ENCODE assay signal across 29 mouse cellular contexts in genomic region chr4:97153554-97153953, GRCm38 (mm10). TPM values are rescaled to one million over a fixed set of nuclear protein-coding genes. Genes with fewer than 3 reads are reported as not detected.
"Had no signal": no experiment of that assay in that cellular context is flagged by ENCODE, and none has a peak within 500 bp of the region (broad histone marks: within the 10 kb centered on the region; RNA-seq: fewer than 3 reads in every experiment).

No protein-coding gene starts in this region.

- H3K27me3 ChIP-seq: liver, embryonic 15.5 days; lung, embryonic 15.5 days; midbrain, embryonic 12.5 days; neural tube, embryonic 13.5 days; neural tube, embryonic 15.5 days had no signal

- H3K4me2 ChIP-seq: liver, embryonic 15.5 days; lung, embryonic 15.5 days; midbrain, embryonic 12.5 days; neural tube, embryonic 13.5 days; neural tube, embryonic 15.5 days had no signal

- H3K4me3 ChIP-seq: liver, embryonic 15.5 days; lung, embryonic 15.5 days; midbrain, embryonic 10.5 days; midbrain, embryonic 12.5 days; myocyte; neural tube, embryonic 13.5 days; neural tube, embryonic 15.5 days had no signal

- H3K36me3 ChIP-seq: liver, embryonic 15.5 days; lung, embryonic 15.5 days; midbrain, embryonic 10.5 days; midbrain, embryonic 12.5 days; neural tube, embryonic 13.5 days; neural tube, embryonic 15.5 days had no signal

- ATAC-seq: liver, postnatal 0 days; lung, postnatal 0 days; midbrain, embryonic 16.5 days had no signal

- H3K27ac ChIP-seq: liver, embryonic 15.5 days; lung, embryonic 15.5 days; midbrain, embryonic 10.5 days; midbrain, embryonic 12.5 days; neural tube, embryonic 13.5 days; neural tube, embryonic 15.5 days had no signal

- H3K9ac ChIP-seq: liver, embryonic 15.5 days; liver, postnatal 0 days; lung, embryonic 15.5 days; midbrain, embryonic 12.5 days; neural tube, embryonic 13.5 days; neural tube, embryonic 15.5 days had no signal

- H3K9me3 ChIP-seq: liver, embryonic 15.5 days; lung, embryonic 15.5 days; midbrain, embryonic 10.5 days; midbrain, embryonic 12.5 days; neural tube, embryonic 13.5 days; neural tube, embryonic 15.5 days had no signal

- DNase-seq: liver, postnatal 0 days; lung, adult 2 months; lung, postnatal 14 days; lung, postnatal 4 days; midbrain, embryonic 14.5 days; retina, postnatal 1 day; right cerebral cortex, adult 18-20 months; right cerebral cortex, postnatal 25 days; right cerebral cortex, postnatal 4 days; spleen, adult 18-20 months; thymus, adult 2 months; thymus, postnatal 25 days; thymus, postnatal 4 days had no signal

- H3K4me1 ChIP-seq: liver, embryonic 15.5 days; lung, embryonic 15.5 days had no signal

RNA-seq across cellular contexts. Expression of gene Gm10192, which starts 29.4 kb away (rescaled TPM):
- total RNA-seq: megakaryocyte, adult 5-6 weeks; megakaryocyte-erythroid progenitor cell, adult 5-6 weeks had no signal
- polyA plus RNA-seq: liver, embryonic 15.5 days; liver, postnatal 0 days; lung, adult 2 months; lung, embryonic 15.5 days; lung, postnatal 0 days; midbrain, embryonic 10.5 days; midbrain, embryonic 12.5 days; midbrain, embryonic 14.5 days; midbrain, embryonic 16.5 days; myocyte; neural tube, embryonic 11.5 days; neural tube, embryonic 13.5 days; neural tube, embryonic 15.5 days; small intestine, adult 2 months; stomach, embryonic 14.5 days; stomach, embryonic 16.5 days; thymus, adult 2 months; urinary bladder, adult 2 months had no signal
